Mouse (Mus musculus): ENCODE results near the gene Hmgcl. TPM values are rescaled to one million over a fixed set of nuclear protein-coding genes. Genes with fewer than 3 reads are reported as not detected.
A peak's percentile ranks its signal among the peaks of the same experiment; 100 is the strongest.

The Hmgcl gene
- polyA plus RNA-seq, 1 experiment from 2014 or later: 232 TPM

GRCm38 (mm10) chr4:135987714-135988113 is 41.5 kb downstream of the Hmgcl start:
- ATAC-seq: no peak
- Histone ChIP-seq H3K4me3 (ENCODE audit: low read depth, low read length) (peak overlapping the region; percentile 89), H3K4me1 (replicated peaks; ENCODE audit: control insufficient read depth, insufficient read depth, low read length) (0 out of 2 replicates have a peak, but pooled peaks cover 8% of the 10 kb centered on the region), H3K4me2 (replicated peaks; ENCODE audit: low read depth) (peak overlapping the region; percentile 94), H3K9me3 (ENCODE audit: control insufficient read depth) (no peaks in the 10 kb centered on the region), H3K36me3 (ENCODE audit: control insufficient read depth, insufficient read depth) (peaks cover 12% of the 10 kb centered on the region; the same call in 1 of the 2 replicates), H3K27ac (ENCODE audit: low read depth, low read length) (no peak overlapping the region), H3K27me3 (replicated peaks; ENCODE audit: control insufficient read depth, insufficient read depth, low read length) (no peaks in the 10 kb centered on the region), H3K9ac (ENCODE audit: low read depth, low read length) (peak overlapping the region; percentile 85; the same call in 1 of the 2 replicates)
- TF ChIP-seq CTCF (IDR thresholded peaks at IDR 0.05; ENCODE audit: low read depth): no peak
- whole genome bisulfite sequencing: 71% methylated on average over 9 of the region's 9 CpGs

GRCm38 (mm10) chr4:135993941-135994340 is 47.7 kb downstream of the Hmgcl start:
- ATAC-seq: no peak
- no peaks in the 10 kb centered on the region for H3K9me3 ChIP-seq (ENCODE audit: control insufficient read depth)
- no peak for TF ChIP-seq CTCF (IDR thresholded peaks at IDR 0.05; ENCODE audit: low read depth)
- no peak overlapping the region for H3K27ac ChIP-seq (ENCODE audit: low read depth, low read length)
- no peaks in the 10 kb centered on the region for H3K27me3 ChIP-seq (replicated peaks; ENCODE audit: control insufficient read depth, insufficient read depth, low read length)
- H3K36me3 ChIP-seq (ENCODE audit: control insufficient read depth, insufficient read depth): no peaks in the 10 kb centered on the region
- over 99% methylated on average over 6 of the region's 6 CpGs for WGBS
- H3K4me3 ChIP-seq (ENCODE audit: low read depth, low read length): no peak overlapping the region
- H3K4me2 ChIP-seq (replicated peaks; ENCODE audit: low read depth): no peak overlapping the region
- no peak overlapping the region for H3K9ac ChIP-seq (ENCODE audit: low read depth, low read length)
- H3K4me1 ChIP-seq (replicated peaks; ENCODE audit: control insufficient read depth, insufficient read depth, low read length): no peaks in the 10 kb centered on the region

GRCm38 (mm10) chr4:135995118-135995517 is 48.9 kb downstream of the Hmgcl start:
- no peaks in the 10 kb centered on the region for H3K4me1 ChIP-seq (replicated peaks; ENCODE audit: control insufficient read depth, insufficient read depth, low read length)
- no peak overlapping the region for H3K4me2 ChIP-seq (replicated peaks; ENCODE audit: low read depth)
- H3K4me3 ChIP-seq (ENCODE audit: low read depth, low read length): no peak overlapping the region
- TF ChIP-seq CTCF (IDR thresholded peaks at IDR 0.05; ENCODE audit: low read depth): no peak
- H3K9me3 ChIP-seq (ENCODE audit: control insufficient read depth): no peaks in the 10 kb centered on the region
- no peaks in the 10 kb centered on the region for H3K27me3 ChIP-seq (replicated peaks; ENCODE audit: control insufficient read depth, insufficient read depth, low read length)
- H3K36me3 ChIP-seq (ENCODE audit: control insufficient read depth, insufficient read depth): no peaks in the 10 kb centered on the region
- 72% methylated on average over 4 of the region's 4 CpGs for WGBS
- no peak overlapping the region for H3K27ac ChIP-seq (ENCODE audit: low read depth, low read length)
- ATAC-seq: no peak
- no peak overlapping the region for H3K9ac ChIP-seq (ENCODE audit: low read depth, low read length)

GRCm38 (mm10) chr4:136004107-136004675 is 57.9 kb downstream of the Hmgcl start:
- H3K9me3 ChIP-seq (ENCODE audit: control insufficient read depth): no peaks in the 10 kb centered on the region
- H3K9ac ChIP-seq (ENCODE audit: low read depth, low read length): no peak overlapping the region
- H3K4me3 ChIP-seq (ENCODE audit: low read depth, low read length): no peak overlapping the region
- H3K36me3 ChIP-seq (ENCODE audit: control insufficient read depth, insufficient read depth): peaks cover 68% of the 10 kb centered on the region
- no peaks in the 10 kb centered on the region for H3K4me1 ChIP-seq (replicated peaks; ENCODE audit: control insufficient read depth, insufficient read depth, low read length)
- no peaks in the 10 kb centered on the region for H3K27me3 ChIP-seq (replicated peaks; ENCODE audit: control insufficient read depth, insufficient read depth, low read length)
- WGBS: 88% methylated on average over 5 of the region's 5 CpGs
- TF ChIP-seq CTCF (IDR thresholded peaks at IDR 0.05; ENCODE audit: low read depth): no peak
- H3K27ac ChIP-seq (ENCODE audit: low read depth, low read length): no peak overlapping the region
- no peak for ATAC-seq
- no peak overlapping the region for H3K4me2 ChIP-seq (replicated peaks; ENCODE audit: low read depth)

GRCm38 (mm10) chr4:136004921-136005320 is 58.7 kb downstream of the Hmgcl start:
- H3K4me1 ChIP-seq (replicated peaks; ENCODE audit: control insufficient read depth, insufficient read depth, low read length): no peaks in the 10 kb centered on the region
- WGBS: 87% methylated on average over 2 of the region's 2 CpGs
- ATAC-seq: no peak
- TF ChIP-seq CTCF (IDR thresholded peaks at IDR 0.05; ENCODE audit: low read depth): no peak
- peaks cover 75% of the 10 kb centered on the region for H3K36me3 ChIP-seq (ENCODE audit: control insufficient read depth, insufficient read depth)
- no peak overlapping the region for H3K9ac ChIP-seq (ENCODE audit: low read depth, low read length)
- H3K4me3 ChIP-seq (ENCODE audit: low read depth, low read length): no peak overlapping the region
- H3K4me2 ChIP-seq (replicated peaks; ENCODE audit: low read depth): no peak overlapping the region
- H3K27me3 ChIP-seq (replicated peaks; ENCODE audit: control insufficient read depth, insufficient read depth, low read length): no peaks in the 10 kb centered on the region
- no peaks in the 10 kb centered on the region for H3K9me3 ChIP-seq (ENCODE audit: control insufficient read depth)
- H3K27ac ChIP-seq (ENCODE audit: low read depth, low read length): no peak overlapping the region

GRCm38 (mm10) chr4:136006821-136007220 is 60.6 kb downstream of the Hmgcl start:
- ATAC-seq: no peak
- no peak for TF ChIP-seq CTCF (IDR thresholded peaks at IDR 0.05; ENCODE audit: low read depth)
- H3K36me3 ChIP-seq (ENCODE audit: control insufficient read depth, insufficient read depth): peaks cover 92% of the 10 kb centered on the region
- no peak overlapping the region for H3K27ac ChIP-seq (ENCODE audit: low read depth, low read length)
- no peaks in the 10 kb centered on the region for H3K9me3 ChIP-seq (ENCODE audit: control insufficient read depth)
- H3K4me1 ChIP-seq (replicated peaks; ENCODE audit: control insufficient read depth, insufficient read depth, low read length): no peaks in the 10 kb centered on the region
- no peaks in the 10 kb centered on the region for H3K27me3 ChIP-seq (replicated peaks; ENCODE audit: control insufficient read depth, insufficient read depth, low read length)
- H3K9ac ChIP-seq (ENCODE audit: low read depth, low read length): no peak overlapping the region
- WGBS: 92% methylated on average over 3 of the region's 3 CpGs
- H3K4me3 ChIP-seq (ENCODE audit: low read depth, low read length): no peak overlapping the region
- no peak overlapping the region for H3K4me2 ChIP-seq (replicated peaks; ENCODE audit: low read depth)
